Mouse (Mus musculus) left cerebral cortex, adult 11 months (tissue): Measurements from ENCODE around the gene Rundc3b.

ENCODE experiments used
- DNase-seq: peaks from one replicate; pipeline ENCODE4 v3.0.0; 2022; ENCODE audit warnings: low spot score

The Rundc3b gene

GRCm38 (mm10) chr5:8622596-8623231, at the start of gene Rundc3b:
Gene Rundc3b (minus strand): TSS chr5:8622952.
- DNase-seq = peak; percentile 88

GRCm38 (mm10) chr5:8669606-8670005, 46.9 kb upstream of the Rundc3b start:
- no peak for DNase-seq

GRCm38 (mm10) chr5:8667758-8668474, 45.2 kb upstream of the Rundc3b start:
- no peak for DNase-seq

- no peak for DNase-seq
These were observed 41.9 kb upstream of the Rundc3b start for GRCm38 (mm10) chr5:8664678-8665077.

- DNase-seq = no peak
These were observed 38.0 kb upstream of the Rundc3b start for GRCm38 (mm10) chr5:8660738-8661151.

- DNase-seq = no peak
These were observed 37.4 kb upstream of the Rundc3b start, which contains the start of gene Abcb1a for GRCm38 (mm10) chr5:8659911-8660737. Gene Abcb1a (plus strand): TSS chr5:8660077.

- no peak for DNase-seq
These were observed 29.3 kb upstream of the Rundc3b start for GRCm38 (mm10) chr5:8652085-8652484.

GRCm38 (mm10) chr5:8648774-8649173, 26.0 kb upstream of the Rundc3b start:
- DNase-seq = no peak

- DNase-seq = no peak
These were observed 25.5 kb upstream of the Rundc3b start for GRCm38 (mm10) chr5:8648300-8648699.

- no peak for DNase-seq
These were observed 11.8 kb upstream of the Rundc3b start for GRCm38 (mm10) chr5:8634489-8634975.

GRCm38 (mm10) chr5:8632901-8633300, 10.1 kb upstream of the Rundc3b start:
- DNase-seq = no peak

- peak; percentile 24 for DNase-seq
These were observed 619 bp downstream of the Rundc3b start for GRCm38 (mm10) chr5:8622071-8622595.

- DNase-seq = no peak
These were observed 51.6 kb downstream of the Rundc3b start for GRCm38 (mm10) chr5:8571118-8571517.

- DNase-seq = no peak
These were observed 55.9 kb downstream of the Rundc3b start for GRCm38 (mm10) chr5:8566867-8567266.

- DNase-seq = no peak
These were observed 78.2 kb downstream of the Rundc3b start for GRCm38 (mm10) chr5:8544512-8544911.

- no peak for DNase-seq
These were observed 80.0 kb downstream of the Rundc3b start for GRCm38 (mm10) chr5:8542631-8543207.

- no peak for DNase-seq
These were observed 81.3 kb downstream of the Rundc3b start for GRCm38 (mm10) chr5:8541120-8542117.

- no peak for DNase-seq
These were observed 103.7 kb downstream of the Rundc3b start for GRCm38 (mm10) chr5:8519006-8519405.

- DNase-seq = no peak
These were observed 131.0 kb downstream of the Rundc3b start for GRCm38 (mm10) chr5:8491778-8492177.

- no peak for DNase-seq
These were observed 133.2 kb downstream of the Rundc3b start for GRCm38 (mm10) chr5:8489471-8490110.
